Mouse (Mus musculus) v-Abl transformed pro-B cells (cell line): ENCODE data around the gene Nme2.

ENCODE experiments used
- in situ Hi-C, 2 experiments: fragments of 400-800 bp; cut with MboI; formaldehyde crosslinking; loops; one replicate each; pipeline ENCODE4 v1.15.1; 2025; ENCODE audit not compliant: unreplicated experiment in 2 of 2

Gene Nme2

GRCm38 (mm10) chr11:93956159-93956558 lies at the start of gene Nme2:
Gene Nme2 (minus strand): TSS chr11:93956259.
- in situ Hi-C loops: loop anchor here in 1 of 2 experiments (25.0 kb wide), 1 partner anchor 356 kb away; the partner anchor contains the start of gene Luc7l3

- in situ Hi-C loops: no loop called here
Observed at GRCm38 (mm10) chr11:94003346-94003745, 47.3 kb upstream of the Nme2 start.

- in situ Hi-C loops: no loop called here
Observed at GRCm38 (mm10) chr11:93999276-93999675, 43.2 kb upstream of the Nme2 start.

- in situ Hi-C loops: no loop called here
Observed at GRCm38 (mm10) chr11:93997141-93997775, 41.2 kb upstream of the Nme2 start.

- in situ Hi-C loops: no loop called here
Observed at GRCm38 (mm10) chr11:93996306-93997140, 40.5 kb upstream of the Nme2 start.

- in situ Hi-C loops: no loop called here
Observed at GRCm38 (mm10) chr11:93995720-93996305, 39.8 kb upstream of the Nme2 start, which contains the start of gene Spag9. Gene Spag9 (plus strand): TSS chr11:93996091.

- in situ Hi-C loops: no loop called here
Observed at GRCm38 (mm10) chr11:93995111-93995719, 39.2 kb upstream of the Nme2 start.

- in situ Hi-C loops: no loop called here
Observed at GRCm38 (mm10) chr11:93994531-93994930, 38.5 kb upstream of the Nme2 start.

GRCm38 (mm10) chr11:93988328-93989062 lies 32.4 kb upstream of the Nme2 start:
- in situ Hi-C loops: no loop called here

GRCm38 (mm10) chr11:93987625-93988327 lies 31.7 kb upstream of the Nme2 start:
- in situ Hi-C loops: no loop called here

GRCm38 (mm10) chr11:93987026-93987425 lies 31.0 kb upstream of the Nme2 start:
- in situ Hi-C loops: no loop called here

GRCm38 (mm10) chr11:93986298-93986697 lies 30.2 kb upstream of the Nme2 start:
- in situ Hi-C loops: no loop called here

- in situ Hi-C loops: no loop called here
Observed at GRCm38 (mm10) chr11:93985265-93985664, 29.2 kb upstream of the Nme2 start.

- in situ Hi-C loops: no loop called here
Observed at GRCm38 (mm10) chr11:93984619-93985018, 28.6 kb upstream of the Nme2 start.

GRCm38 (mm10) chr11:93979502-93980049 lies 23.5 kb upstream of the Nme2 start:
- in situ Hi-C loops: no loop called here

- in situ Hi-C loops: loop anchor here (5.0 to 25.0 kb wide), 2 partner anchors 114 to 339 kb away; partner anchors contain the start of gene Luc7l3 (in 1 of the 2)
Observed at GRCm38 (mm10) chr11:93972951-93973350, 16.9 kb upstream of the Nme2 start.

- in situ Hi-C loops: loop anchor here (5.0 to 25.0 kb wide), 3 partner anchors 118 to 343 kb away; partner anchors contain the start of gene Luc7l3 (in 1 of the 2)
Observed at GRCm38 (mm10) chr11:93969799-93970198, 13.7 kb upstream of the Nme2 start.

GRCm38 (mm10) chr11:93969171-93969570 lies 13.1 kb upstream of the Nme2 start:
- in situ Hi-C loops: loop anchor here (10.0 to 25.0 kb wide), 2 partner anchors 256 to 343 kb away; partner anchors contain the start of gene Luc7l3 (in 1 of the 2)

GRCm38 (mm10) chr11:93968848-93969128 lies 12.7 kb upstream of the Nme2 start:
- in situ Hi-C loops: loop anchor here (10.0 to 25.0 kb wide), 2 partner anchors 256 to 344 kb away; partner anchors contain the start of gene Luc7l3 (in 1 of the 2)
